9 mouse cellular contexts compared by ENCODE assay signal in genomic region chr7:139234426-139235188, GRCm38 (mm10). TPM values are rescaled to one million over a fixed set of nuclear protein-coding genes. Genes with fewer than 3 reads are reported as not detected.
DNase-seq lines count a peak whose midpoint lies in the region; ATAC-seq lines count a peak whose summit lies in the region.
"Had no signal": no experiment of that assay in that cellular context is flagged by ENCODE, and none has a peak within 500 bp of the region (broad histone marks: within the 10 kb centered on the region; RNA-seq: fewer than 3 reads in every experiment).

No protein-coding gene starts in this region.

- H3K4me1 ChIP-seq in heart, embryonic 12.5 days (replicated peaks) = peaks cover 30% of the 10 kb centered on the region
- H3K4me1 ChIP-seq in kidney, embryonic 15.5 days = peaks cover 22% of the 10 kb centered on the region

- peak; percentile 27 to 38 for DNase-seq in left cerebral cortex, postnatal 25 days (ENCODE audit: low spot score in 2 of 2)
- DNase-seq in left cerebral cortex, adult 8-10 months (ENCODE audit: low spot score in 2 of 2) = no peak
- peak; percentile 90 for DNase-seq in embryo, embryonic 10 days (ENCODE audit: low spot score)
- DNase-seq in lung, postnatal 10 days = peak; percentile 81
- peak; percentile 80 for DNase-seq in retina, embryonic 14.5 days (ENCODE audit: low spot score)

- H3K4me2 ChIP-seq in heart, embryonic 12.5 days = peak overlapping the region; percentile 45
- H3K4me2 ChIP-seq in kidney, embryonic 15.5 days = peak overlapping the region; percentile 48

- H3K36me3 ChIP-seq in heart, embryonic 12.5 days = no peaks in the 10 kb centered on the region
- no peaks in the 10 kb centered on the region for H3K36me3 ChIP-seq in kidney, embryonic 15.5 days

- H3K9me3 ChIP-seq in heart, embryonic 12.5 days (replicated peaks) = no peaks in the 10 kb centered on the region
- H3K9me3 ChIP-seq in kidney, embryonic 15.5 days (replicated peaks) = no peaks in the 10 kb centered on the region

- no peak overlapping the region for H3K4me3 ChIP-seq in heart, embryonic 12.5 days
- H3K4me3 ChIP-seq in kidney, embryonic 15.5 days (replicated peaks) = no peak overlapping the region

- WGBS in heart, embryonic 12.5 days = 3% methylated on average over 18 of the region's 18 CpGs
- 9% methylated on average over 18 of the region's 18 CpGs for WGBS in kidney, embryonic 15.5 days

- peak overlapping the region; percentile 45; the same call in 1 of the 2 replicates for H3K9ac ChIP-seq in heart, embryonic 12.5 days
- no peak overlapping the region for H3K9ac ChIP-seq in kidney, embryonic 15.5 days

- peak; percentile 71 for ATAC-seq in heart, embryonic 12.5 days (ENCODE audit: insufficient number of reproducible peaks, low FRiP score)
- ATAC-seq in kidney, embryonic 15.5 days (replicated peaks; ENCODE audit: low FRiP score) = peak; percentile 79
- ATAC-seq in erythroblast, adult 5-6 weeks (replicated peaks; ENCODE audit: low FRiP score, poor library complexity, severe bottlenecking) = no peak

- intact Hi-C loops in left cerebral cortex, postnatal 25 days (cut with DNase I) = no loop called here

- H3K27ac ChIP-seq in heart, embryonic 12.5 days (ENCODE audit: poor library complexity, severe bottlenecking) = peak overlapping the region; percentile 72
- peak overlapping the region; percentile 73 for H3K27ac ChIP-seq in kidney, embryonic 15.5 days

- H3K27me3 ChIP-seq in heart, embryonic 12.5 days (replicated peaks) = no peaks in the 10 kb centered on the region
- 0 out of 2 replicates have a peak, but pooled peaks cover 4% of the 10 kb centered on the region for H3K27me3 ChIP-seq in kidney, embryonic 15.5 days

RNA-seq across cellular contexts. Expression of gene Pwwp2b, which starts 13.7 kb away (rescaled TPM):
- total RNA-seq in left cerebral cortex, postnatal 25 days (2021) = 10 to 100 TPM; 10.5 to 11.9 TPM
- 10 to 100 TPM; 16.8 to 18.3 (median 17.7) TPM for total RNA-seq in left cerebral cortex, adult 8-10 months (2022)
- polyA plus RNA-seq in heart, embryonic 12.5 days (2016; fragmentation: Nextera tagmentation; extraction: Ambion mirVana) = 8.0 and 9.2 TPM in 2 replicates
- 8.1 and 8.7 TPM in 2 replicates for polyA plus RNA-seq in kidney, embryonic 15.5 days (2015; fragmentation: Nextera tagmentation; extraction: Ambion mirVana)
- total RNA-seq in erythroblast, adult 5-6 weeks (2015; ENCODE audit: low replicate concordance) = 0.42 and 2.7 TPM in 2 replicates
- total RNA-seq in erythroblast, adult 5-6 weeks (2017; ENCODE audit: low replicate concordance) = 0.42 TPM in 1 of 2 replicates, not detected in the other

RNA-seq across cellular contexts. Expression of gene Stk32c, which starts 21.5 kb away (rescaled TPM):
- 100 to 1,000 TPM; 161 to 176 TPM for total RNA-seq in left cerebral cortex, postnatal 25 days (2021)
- 100 to 1,000 TPM; 175 to 186 (median 183) TPM for total RNA-seq in left cerebral cortex, adult 8-10 months (2022)
- polyA plus RNA-seq in heart, embryonic 12.5 days (2016; fragmentation: Nextera tagmentation; extraction: Ambion mirVana) = 0.08 TPM in 1 of 2 replicates, not detected in the other
- polyA plus RNA-seq in kidney, embryonic 15.5 days (2015; fragmentation: Nextera tagmentation; extraction: Ambion mirVana) = 0.14 and 0.16 TPM in 2 replicates
- total RNA-seq in erythroblast, adult 5-6 weeks (2015; ENCODE audit: low replicate concordance) = not detected in 2 replicates
- total RNA-seq in erythroblast, adult 5-6 weeks (2017; ENCODE audit: low replicate concordance) = not detected in 2 replicates
- total RNA-seq: neutrophil, adult 5-6 weeks had no signal

RNA-seq across cellular contexts. Expression of gene Lrrc27, which starts 21.8 kb away (rescaled TPM):
- 1 to 10 TPM; 5.5 to 6.4 TPM for total RNA-seq in left cerebral cortex, postnatal 25 days (2021)
- 10 to 100 TPM in 1 of 4 experiments, 1 to 10 TPM in 3; 7.4 to 13.7 (median 8.4) TPM for total RNA-seq in left cerebral cortex, adult 8-10 months (2022)
- polyA plus RNA-seq in heart, embryonic 12.5 days (2016; fragmentation: Nextera tagmentation; extraction: Ambion mirVana) = 2.7 and 3.4 TPM in 2 replicates
- 2.9 and 3.0 TPM in 2 replicates for polyA plus RNA-seq in kidney, embryonic 15.5 days (2015; fragmentation: Nextera tagmentation; extraction: Ambion mirVana)
- 2.9 TPM in 1 of 2 replicates, not detected in the other for total RNA-seq in erythroblast, adult 5-6 weeks (2015; ENCODE audit: low replicate concordance)
- 0.94 TPM in 1 of 2 replicates, not detected in the other for total RNA-seq in erythroblast, adult 5-6 weeks (2017; ENCODE audit: low replicate concordance)

Comparison
In these comparisons a context has a peak if more than half of its experiments do, and no peak if none do; other contexts are left out.
1. DNase-seq: peak in left cerebral cortex, postnatal 25 days (2 of 2), embryo, embryonic 10 days (single experiment), lung, postnatal 10 days (single experiment) and retina, embryonic 14.5 days (single experiment); none in left cerebral cortex, adult 8-10 months (0 of 2).
2. RNA of gene Stk32c, which starts 21.5 kb away (total RNA-seq): 175 to 186 TPM in left cerebral cortex, adult 8-10 months and 161 to 176 TPM in left cerebral cortex, postnatal 25 days; not detected in erythroblast, adult 5-6 weeks; every median in the first group is over 100 times any median in the second.